Mouse (Mus musculus) sigmoid colon, adult 10 weeks (tissue): ENCODE data around the gene Brd9. TPM values are rescaled to one million over a fixed set of nuclear protein-coding genes. Genes with fewer than 3 reads are reported as not detected.

Source experiments
- polyA plus RNA-seq: library from polyadenylated mRNA; stranded (reverse); fragments of 350-450 nt; fragmentation: Illumina TruSeq; extraction: RNeasy Lipid Tissue Mini Kit (QIAGEN cat#74804); gene quantifications from one replicate; pipeline ENCODE4 v1.2.3, GENCODE M21; 2014; ENCODE audit warnings: low read depth, low replicate concordance

Brd9 gene
- 47.1 TPM for polyA plus RNA-seq

DNA sequence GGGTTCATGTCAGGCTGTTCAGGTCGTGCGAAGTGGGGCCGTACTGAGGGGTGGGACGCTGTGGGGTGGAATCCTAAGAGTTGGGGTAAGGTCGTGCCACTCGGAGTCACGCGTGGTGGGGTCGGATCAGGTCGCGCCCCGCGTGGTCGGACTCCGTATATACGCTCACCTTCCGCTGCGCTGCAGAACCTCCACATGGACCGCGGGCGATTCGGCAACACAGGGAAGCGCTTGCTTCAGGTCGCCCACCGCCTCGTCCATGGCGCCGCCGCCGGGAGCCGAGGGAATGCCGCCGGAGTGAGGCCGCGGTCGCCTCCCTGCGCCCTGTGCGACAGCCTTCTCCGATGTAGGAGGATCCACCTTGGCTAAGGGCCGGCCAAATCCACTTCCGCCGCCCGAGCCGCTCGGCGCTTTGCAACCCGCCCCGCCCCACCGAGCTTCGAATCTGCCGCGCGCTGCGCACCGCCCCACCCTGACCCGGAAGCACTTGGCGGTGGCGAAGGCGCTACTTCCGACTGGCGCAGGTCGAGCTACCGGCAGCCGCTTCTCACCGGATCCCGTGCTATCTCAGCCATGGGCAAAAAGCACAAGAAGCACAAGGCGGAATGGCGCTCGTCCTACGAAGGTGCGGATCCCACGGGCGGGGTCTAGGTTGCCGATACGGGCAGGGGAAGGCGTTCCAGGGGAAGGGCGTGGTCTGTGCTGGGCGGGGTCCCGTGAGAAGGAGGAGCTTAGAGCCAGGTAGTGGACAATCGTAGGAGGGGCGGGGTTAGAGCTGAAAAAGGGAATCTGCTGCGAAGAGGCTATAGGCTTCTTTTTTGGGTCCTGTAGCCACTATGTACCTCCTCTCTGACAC, at the start of gene Brd9, which contains the start of gene Trip13:
Brd9 (plus strand) TSS at position 491 of the 856 bp plus-strand sequence.
Trip13 (minus strand) TSS at position 464 of the 856 bp plus-strand sequence.

DNA sequence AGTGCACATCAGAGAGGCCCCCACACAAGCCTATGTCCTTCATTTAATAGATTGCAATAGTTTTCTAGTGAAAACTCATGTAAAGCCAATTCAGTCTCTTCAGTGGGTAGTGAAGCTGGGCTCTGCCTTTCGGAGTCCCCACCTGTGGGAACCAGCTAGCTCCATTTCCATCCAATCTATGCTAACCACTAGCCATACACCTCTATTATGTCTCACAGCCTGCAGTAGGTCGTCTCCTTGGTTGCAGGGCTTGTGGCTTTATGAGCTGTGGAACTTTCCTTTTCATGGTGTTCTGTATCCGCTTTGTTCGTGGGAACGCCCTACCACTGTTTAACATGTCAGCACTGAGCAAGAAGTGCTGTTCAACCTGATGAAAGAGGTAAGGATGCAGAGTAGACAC, 25.9 kb downstream of the Brd9 start, which contains the start of gene Zdhhc11:
Zdhhc11 (plus strand) TSS at position 301 of the 400 bp plus-strand sequence.

DNA sequence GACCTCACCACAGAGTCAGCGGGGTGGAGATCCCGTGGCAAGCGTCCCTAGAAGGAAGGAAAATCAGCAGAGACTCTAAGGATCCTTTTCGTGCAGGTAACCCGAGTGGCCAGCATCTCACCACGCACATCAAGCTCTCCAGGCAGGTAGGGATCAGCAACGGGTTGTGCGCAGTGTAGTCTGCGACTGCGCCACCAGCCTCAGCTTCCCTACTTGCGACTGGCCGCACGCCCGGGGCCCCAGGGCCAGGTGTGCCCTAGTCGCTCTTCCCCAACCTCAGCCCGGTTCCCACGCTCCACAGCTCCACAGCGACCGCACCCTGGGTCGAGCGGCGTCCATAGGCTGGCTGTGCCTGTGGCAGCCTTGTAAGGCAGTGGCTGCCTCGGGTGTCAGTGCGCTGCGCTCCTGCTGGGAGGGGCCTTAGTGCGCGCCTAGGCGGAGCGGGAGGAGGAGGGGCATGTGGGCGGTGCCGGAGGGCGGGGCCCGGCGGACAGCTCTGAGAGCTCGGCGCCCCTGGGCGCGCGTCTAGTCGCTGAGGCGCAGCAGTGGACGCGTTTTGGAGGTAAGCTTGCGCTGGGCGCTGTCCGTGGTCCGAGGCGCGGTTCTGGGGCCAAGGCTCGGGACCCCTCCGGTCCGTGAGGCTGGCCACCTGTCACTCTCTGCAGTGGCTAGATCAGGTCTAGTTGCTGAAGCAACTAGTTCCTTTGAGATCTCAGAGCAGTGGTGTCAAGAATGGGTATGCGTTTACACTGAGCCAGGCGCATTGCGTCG, 71.5 kb downstream of the Brd9 start, which contains the start of gene Tppp:
Tppp (plus strand) TSS at position 460 of the 771 bp plus-strand sequence.

Other genes with a start within 250 kb of the Brd9 start
- gene Slc6a19, start 232.9 kb upstream of the Brd9 start, polyA plus RNA-seq = 0.91 TPM
- 12.4 TPM for gene Slc12a7, start 204.7 kb upstream of the Brd9 start, polyA plus RNA-seq
- gene Nkd2, start 90.2 kb upstream of the Brd9 start, polyA plus RNA-seq = 3.6 TPM
- 10.9 TPM for gene Trip13, start within 50 bp of the Brd9 start, polyA plus RNA-seq
- not detected for gene Zdhhc11, start 26.0 kb downstream of the Brd9 start, polyA plus RNA-seq
- gene Tppp, start 71.6 kb downstream of the Brd9 start, polyA plus RNA-seq = 90.2 TPM
- gene Cep72, start 124.5 kb downstream of the Brd9 start, polyA plus RNA-seq = 5.3 TPM
- gene Slc9a3, start 183.6 kb downstream of the Brd9 start, polyA plus RNA-seq = 53.0 TPM